Mouse (Mus musculus): ENCODE results near the gene Ddx3x. TPM values are rescaled to one million over a fixed set of nuclear protein-coding genes. Genes with fewer than 3 reads are reported as not detected.

Ddx3x gene
- polyA plus RNA-seq, 2 experiments, result 34.5 to 54.5 TPM

GRCm38 (mm10) chrX:13236100-13236568 is 44.6 kb upstream of the Ddx3x start:
- no peak overlapping the region for H3K4me3 ChIP-seq (ENCODE audit: insufficient read depth in 1 of 2, low read depth in 2 of 2, low read length in 2 of 2)
- H3K36me3 ChIP-seq (replicated peaks; ENCODE audit: control insufficient read depth, insufficient read depth, low read depth), result no peaks in the 10 kb centered on the region
- 61% methylated on average over 2 of the region's 2 CpGs for WGBS (ENCODE audit: insufficient replicate concordance)
- no peak overlapping the region for H3K9ac ChIP-seq (replicated peaks)
- TF ChIP-seq EP300 (IDR thresholded peaks at IDR 0.05; ENCODE audit: low read depth) (no peak), CTCF (IDR thresholded peaks at IDR 0.05; ENCODE audit: low read depth) (no peak)
- no peaks in the 10 kb centered on the region for H3K27me3 ChIP-seq (ENCODE audit: control insufficient read depth, insufficient read depth, low read length)
- peaks cover 2 to 27% of the 10 kb centered on the region in 2 experiments; a peak in 3 of 4 replicates for H3K4me1 ChIP-seq (replicated peaks; ENCODE audit: control insufficient read depth in 2 of 2, insufficient read depth in 2 of 2, low read length in 1 of 2)
- ATAC-seq (ENCODE audit: insufficient read depth) (peak; percentile 64), DNase-seq (ENCODE audit: low read depth in 3 of 3, low spot score in 3 of 3) (no peak)
- H3K4me2 ChIP-seq (ENCODE audit: low read depth), result no peak overlapping the region
- peak overlapping the region; percentile 12; the same call in 1 of the 2 replicates for H3K27ac ChIP-seq
- H3K9me3 ChIP-seq (ENCODE audit: control insufficient read depth, low read length), result no peaks in the 10 kb centered on the region

DNA sequence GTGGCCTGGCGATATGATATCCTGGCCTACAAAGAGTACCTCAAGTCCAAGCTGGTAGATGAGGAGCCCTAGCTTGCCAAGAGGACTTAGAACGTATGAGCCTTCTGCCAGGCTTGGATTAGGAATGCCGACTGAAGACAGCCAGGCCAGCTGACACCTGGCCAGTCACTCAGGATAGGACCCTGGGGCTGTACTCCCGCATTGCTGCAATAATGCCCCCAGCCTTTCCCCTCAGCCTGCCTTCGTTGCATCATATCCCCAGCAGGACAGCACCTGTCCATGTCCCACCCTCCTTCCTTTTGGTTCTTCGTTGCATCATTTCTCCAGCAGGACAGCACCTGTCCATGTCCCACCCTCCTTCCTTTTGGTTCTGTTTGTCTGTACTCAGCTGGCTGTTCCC is 41.3 kb upstream of the Ddx3x start:
- H3K4me1 ChIP-seq (replicated peaks; ENCODE audit: control insufficient read depth in 2 of 2, insufficient read depth in 2 of 2, low read length in 1 of 2), result peaks cover 2 to 24% of the 10 kb centered on the region in 2 experiments; a peak in 3 of 4 replicates
- no peak overlapping the region for H3K27ac ChIP-seq
- H3K36me3 ChIP-seq (replicated peaks; ENCODE audit: control insufficient read depth, insufficient read depth, low read depth), result no peaks in the 10 kb centered on the region
- TF ChIP-seq CTCF (IDR thresholded peaks at IDR 0.05; ENCODE audit: low read depth), result no peak
- no peak for TF ChIP-seq EP300 (IDR thresholded peaks at IDR 0.05; ENCODE audit: low read depth)
- DNase-seq (ENCODE audit: low read depth in 3 of 3, low spot score in 3 of 3) (no peak), ATAC-seq (ENCODE audit: insufficient read depth) (no peak)
- WGBS (ENCODE audit: insufficient replicate concordance), result 87% methylated on average over 6 of the region's 6 CpGs
- no peaks in the 10 kb centered on the region for H3K27me3 ChIP-seq (ENCODE audit: control insufficient read depth, insufficient read depth, low read length)
- H3K4me3 ChIP-seq (ENCODE audit: insufficient read depth in 1 of 2, low read depth in 2 of 2, low read length in 2 of 2), result no peak overlapping the region
- H3K9me3 ChIP-seq (ENCODE audit: control insufficient read depth, low read length), result no peaks in the 10 kb centered on the region
- H3K9ac ChIP-seq (replicated peaks), result no peak overlapping the region
- no peak overlapping the region for H3K4me2 ChIP-seq (ENCODE audit: low read depth)

DNA sequence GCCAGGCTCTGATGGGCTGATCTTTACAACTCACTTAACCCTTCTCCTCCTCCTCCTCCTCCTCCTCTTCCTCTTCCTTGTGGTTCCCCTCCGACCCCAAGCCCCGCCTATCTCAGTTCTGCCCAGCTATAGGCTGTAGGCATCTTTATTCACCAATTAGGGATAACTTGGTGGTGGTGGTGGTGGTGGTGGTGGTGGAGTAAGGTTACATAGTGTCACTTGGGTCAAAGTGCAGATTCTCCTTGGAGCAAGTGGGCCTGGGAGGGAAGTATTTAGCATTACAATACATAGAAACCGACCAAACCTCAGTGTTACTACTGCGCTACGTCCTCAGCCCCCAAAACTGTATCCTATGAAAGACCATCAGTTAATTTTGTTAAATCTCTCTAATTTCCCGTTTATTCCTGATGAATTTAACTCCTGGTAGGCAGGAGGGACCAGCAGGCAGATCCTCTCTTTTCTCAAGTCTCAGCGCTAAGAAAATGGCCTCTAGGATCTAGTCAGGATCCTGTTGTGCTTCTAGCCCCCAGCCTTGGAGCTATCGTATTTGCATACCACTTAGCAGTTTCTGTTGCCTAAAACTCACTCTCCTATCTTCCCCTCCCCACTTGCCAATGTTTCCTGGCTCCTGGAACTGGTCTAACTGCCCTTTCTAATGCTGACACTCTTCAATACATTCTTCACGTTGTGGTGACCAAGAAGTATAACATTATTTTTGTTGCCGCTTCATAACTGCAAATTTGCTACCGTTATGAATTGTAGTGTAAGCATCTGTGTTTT is 39.9 kb upstream of the Ddx3x start:
- WGBS (ENCODE audit: insufficient replicate concordance), result 21% methylated on average over 11 of the region's 11 CpGs
- no peak overlapping the region; the same call in 1 of the 2 replicates for H3K27ac ChIP-seq
- no peaks in the 10 kb centered on the region for H3K36me3 ChIP-seq (replicated peaks; ENCODE audit: control insufficient read depth, insufficient read depth, low read depth)
- H3K27me3 ChIP-seq (ENCODE audit: control insufficient read depth, insufficient read depth, low read length), result no peaks in the 10 kb centered on the region
- no peak overlapping the region for H3K9ac ChIP-seq (replicated peaks)
- H3K9me3 ChIP-seq (ENCODE audit: control insufficient read depth, low read length), result no peaks in the 10 kb centered on the region
- DNase-seq (ENCODE audit: low read depth in 3 of 3, low spot score in 3 of 3), result no peak
- peak; percentile 32; the same call in 1 of the 2 replicates for ATAC-seq (ENCODE audit: insufficient read depth)
- H3K4me3 ChIP-seq (ENCODE audit: insufficient read depth in 1 of 2, low read depth in 2 of 2, low read length in 2 of 2), result peak overlapping the region in 1 of 2 experiments; percentile 61; a peak in 1 of 4 replicates
- H3K4me1 ChIP-seq (replicated peaks; ENCODE audit: control insufficient read depth in 2 of 2, insufficient read depth in 2 of 2, low read length in 1 of 2), result peaks cover 2 to 21% of the 10 kb centered on the region in 2 experiments; a peak in 3 of 4 replicates
- peak overlapping the region; percentile 73 for H3K4me2 ChIP-seq (ENCODE audit: low read depth)
- no peak for TF ChIP-seq CTCF (IDR thresholded peaks at IDR 0.05; ENCODE audit: low read depth)

DNA sequence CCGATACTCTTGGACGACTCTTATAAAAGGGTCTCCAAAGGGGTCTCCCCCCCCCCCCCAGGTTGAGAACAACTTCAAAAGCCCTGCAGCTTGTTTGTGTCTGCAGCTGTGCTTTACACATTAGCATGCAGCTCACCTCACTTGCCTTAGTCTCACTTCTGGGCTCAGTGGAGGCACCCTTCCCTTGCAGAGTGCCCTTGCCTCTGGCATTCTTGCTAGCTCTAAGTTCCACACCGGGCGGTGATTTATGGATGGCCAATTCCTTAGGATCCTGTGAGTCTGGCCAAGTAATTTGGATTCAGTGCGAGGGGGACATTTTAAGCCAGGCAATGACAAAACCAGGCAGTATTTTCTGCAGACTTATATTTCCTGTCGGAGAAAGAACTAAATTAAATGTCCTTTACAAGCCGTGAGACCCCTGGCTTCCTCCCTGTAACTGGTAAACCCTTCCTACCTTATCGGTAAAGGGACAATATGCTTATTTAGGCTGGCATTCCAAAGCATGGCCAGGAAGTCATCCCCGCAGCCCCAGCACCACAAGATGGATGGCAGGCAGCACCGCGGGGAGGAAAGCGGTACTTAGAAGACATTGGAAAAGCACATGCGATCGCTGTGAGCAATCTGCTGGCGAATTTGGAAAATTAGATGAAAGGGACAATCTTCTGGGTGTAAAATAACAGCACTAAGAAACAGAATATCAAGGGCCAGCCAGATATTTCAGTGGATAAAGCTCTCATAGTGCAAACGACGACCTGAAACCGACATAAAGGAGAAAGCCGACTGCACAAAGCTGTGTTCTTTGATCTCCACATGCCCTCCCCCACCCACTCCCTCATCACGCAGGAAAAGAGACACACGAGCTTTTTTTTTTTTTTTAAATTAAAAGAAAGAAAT is 39.1 kb upstream of the Ddx3x start:
- TF ChIP-seq EP300 (IDR thresholded peaks at IDR 0.05; ENCODE audit: low read depth) (no peak), CTCF (IDR thresholded peaks at IDR 0.05; ENCODE audit: low read depth) (no peak)
- Histone ChIP-seq H3K9ac (replicated peaks) (peak overlapping the region; percentile 68), H3K36me3 (replicated peaks; ENCODE audit: control insufficient read depth, insufficient read depth, low read depth) (no peaks in the 10 kb centered on the region), H3K4me1 (replicated peaks; ENCODE audit: control insufficient read depth in 2 of 2, insufficient read depth in 2 of 2, low read length in 1 of 2) (peaks cover 0 to 13% of the 10 kb centered on the region in 2 experiments; a peak in 2 of 4 replicates), H3K4me2 (ENCODE audit: low read depth) (peak overlapping the region; percentile 73), H3K27me3 (ENCODE audit: control insufficient read depth, insufficient read depth, low read length) (no peaks in the 10 kb centered on the region), H3K4me3 (ENCODE audit: insufficient read depth in 1 of 2, low read depth in 2 of 2, low read length in 2 of 2) (peak overlapping the region; percentile 61 to 72), H3K27ac (peak overlapping the region; percentile 69), H3K9me3 (ENCODE audit: control insufficient read depth, low read length) (no peaks in the 10 kb centered on the region)
- WGBS (ENCODE audit: insufficient replicate concordance), result 9% methylated on average over 21 of the region's 21 CpGs
- ATAC-seq (ENCODE audit: insufficient read depth) (no peak), DNase-seq (ENCODE audit: low read depth in 3 of 3, low spot score in 3 of 3) (no peak)
